Mouse (Mus musculus) kidney, adult 8-10 months (tissue): ENCODE data around the gene Fn1.

Experiments used
- DNase-seq, 2 experiments: peaks; one replicate each; pipeline ENCODE4 v3.0.0; 2022

Fn1 gene

DNA sequence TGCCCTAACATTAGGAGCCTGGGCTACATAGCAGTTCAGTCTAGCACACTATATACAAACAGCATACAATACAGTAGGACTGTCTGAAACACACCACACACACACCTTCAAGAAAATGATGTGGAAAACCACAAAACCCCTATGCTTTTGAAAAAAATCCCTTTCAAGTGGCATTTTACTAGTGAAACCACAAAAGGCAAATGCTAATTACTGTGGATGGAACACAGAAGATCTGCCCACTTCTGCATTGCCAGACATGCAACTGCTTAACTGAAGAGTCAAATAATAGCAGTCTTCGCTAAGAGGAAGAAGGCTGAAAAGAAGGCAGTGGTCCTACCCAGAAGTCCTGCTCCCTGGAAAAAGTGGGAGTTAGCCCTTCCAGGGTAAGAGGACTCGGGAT, 58.7 kb downstream of the Fn1 start:
- no peak for DNase-seq

GRCm38 (mm10) chr1:71593184-71593583, 59.8 kb downstream of the Fn1 start:
- DNase-seq = no peak

DNA sequence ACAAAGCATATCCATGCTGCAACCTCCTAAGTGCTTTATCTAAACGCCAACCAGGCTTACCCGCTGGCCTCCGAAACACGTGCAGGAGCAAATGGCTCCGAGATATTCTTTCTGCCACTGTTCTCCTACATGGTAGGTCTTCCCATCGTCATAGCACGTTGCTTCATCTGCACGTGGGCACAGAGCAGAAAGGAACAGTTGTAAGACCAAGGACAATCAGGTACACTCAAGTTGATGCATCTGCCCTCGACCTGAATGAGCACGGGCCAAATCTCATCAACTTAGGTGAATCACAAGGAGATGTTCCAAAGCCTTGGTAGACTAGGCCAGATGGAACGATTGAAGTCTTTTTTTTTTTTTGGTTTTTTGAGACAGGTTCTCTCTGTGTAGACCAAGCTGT, 63.0 kb downstream of the Fn1 start:
- DNase-seq = no peak

DNA sequence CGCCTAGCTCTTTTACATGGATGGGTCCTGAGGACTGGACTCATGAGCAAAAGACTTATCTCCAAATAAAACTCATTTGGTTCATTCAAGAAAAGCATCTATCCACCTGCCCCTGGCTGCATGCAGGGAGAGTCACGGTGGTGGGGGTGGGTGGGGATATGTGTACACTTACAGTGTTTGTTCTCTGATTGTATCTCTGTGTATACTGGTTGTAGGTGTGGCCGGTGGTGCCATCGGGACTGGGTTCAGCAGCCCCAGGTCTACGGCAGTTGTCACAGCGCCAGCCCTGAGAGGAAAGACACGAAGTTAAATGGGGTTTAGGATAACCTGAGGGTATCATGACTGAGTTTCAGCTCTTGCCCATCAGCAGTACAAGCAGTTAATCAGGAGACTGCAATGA, 66.3 kb downstream of the Fn1 start:
- no peak for DNase-seq

DNA sequence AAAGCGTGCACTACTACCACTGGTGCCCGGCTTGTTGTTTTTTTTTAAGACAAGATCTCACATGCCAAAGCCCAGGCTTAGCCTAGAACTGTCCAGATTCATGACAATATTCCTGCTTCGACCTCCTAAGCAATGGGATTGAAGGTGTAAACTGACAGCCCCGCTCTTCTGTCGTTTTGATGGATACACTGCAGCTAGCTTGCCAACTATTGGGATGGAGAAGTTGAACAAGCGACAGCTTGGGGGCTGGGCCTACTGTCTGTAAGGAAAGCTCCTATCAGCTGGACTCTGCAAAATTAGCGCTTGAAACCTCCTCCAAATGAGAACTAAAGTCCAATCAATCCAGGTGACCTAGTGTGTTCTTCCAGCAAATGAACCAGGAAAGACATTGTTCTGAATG, 69.1 kb downstream of the Fn1 start:
- DNase-seq = no peak

DNA sequence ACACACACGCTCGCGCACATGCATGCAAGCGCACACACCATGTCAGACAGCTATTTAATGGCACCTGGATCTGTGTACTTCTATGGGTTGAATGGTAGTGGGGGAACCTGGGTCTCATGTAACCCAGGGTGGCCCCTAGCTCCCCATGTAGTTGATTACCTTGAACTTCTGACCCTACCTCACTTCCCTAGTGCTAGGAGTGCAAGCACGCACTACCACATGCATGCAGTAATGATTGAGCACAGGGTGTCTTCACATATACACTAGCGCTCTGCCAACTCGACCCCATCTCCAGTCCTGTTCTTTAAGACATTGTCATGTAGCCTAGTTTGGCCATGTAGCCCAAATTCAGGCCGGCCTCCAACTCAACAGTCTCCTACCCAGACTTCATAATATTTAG, 69.7 kb downstream of the Fn1 start:
- DNase-seq = no peak

- no peak for DNase-seq
These were observed 72.6 kb downstream of the Fn1 start for GRCm38 (mm10) chr1:71580408-71580807.

DNA sequence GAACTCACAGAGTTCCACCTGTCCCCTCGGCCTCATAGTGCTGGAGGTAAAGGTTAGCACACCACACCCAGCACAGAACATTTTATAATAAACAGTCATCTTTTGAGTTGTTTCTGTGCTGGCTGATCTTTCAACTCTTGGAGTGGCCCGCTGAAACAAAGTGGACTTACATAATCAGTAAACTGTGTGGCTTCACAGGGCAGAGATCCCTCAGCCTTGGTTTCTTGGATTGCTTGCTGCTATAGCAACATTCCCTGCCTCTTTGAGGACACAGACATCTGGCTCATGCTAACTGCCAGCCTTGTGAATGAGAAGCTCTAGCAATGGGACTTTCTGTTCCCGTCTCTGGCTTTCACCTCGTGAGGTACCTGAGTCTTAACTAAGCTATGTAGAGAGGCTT, 73.5 kb downstream of the Fn1 start:
- DNase-seq = peak; percentile 46 to 69

GRCm38 (mm10) chr1:71576837-71577236, 76.2 kb downstream of the Fn1 start:
- DNase-seq = no peak

GRCm38 (mm10) chr1:71575987-71576386, 77.0 kb downstream of the Fn1 start:
- DNase-seq = no peak

GRCm38 (mm10) chr1:71570116-71570515, 82.9 kb downstream of the Fn1 start:
- no peak for DNase-seq

DNA sequence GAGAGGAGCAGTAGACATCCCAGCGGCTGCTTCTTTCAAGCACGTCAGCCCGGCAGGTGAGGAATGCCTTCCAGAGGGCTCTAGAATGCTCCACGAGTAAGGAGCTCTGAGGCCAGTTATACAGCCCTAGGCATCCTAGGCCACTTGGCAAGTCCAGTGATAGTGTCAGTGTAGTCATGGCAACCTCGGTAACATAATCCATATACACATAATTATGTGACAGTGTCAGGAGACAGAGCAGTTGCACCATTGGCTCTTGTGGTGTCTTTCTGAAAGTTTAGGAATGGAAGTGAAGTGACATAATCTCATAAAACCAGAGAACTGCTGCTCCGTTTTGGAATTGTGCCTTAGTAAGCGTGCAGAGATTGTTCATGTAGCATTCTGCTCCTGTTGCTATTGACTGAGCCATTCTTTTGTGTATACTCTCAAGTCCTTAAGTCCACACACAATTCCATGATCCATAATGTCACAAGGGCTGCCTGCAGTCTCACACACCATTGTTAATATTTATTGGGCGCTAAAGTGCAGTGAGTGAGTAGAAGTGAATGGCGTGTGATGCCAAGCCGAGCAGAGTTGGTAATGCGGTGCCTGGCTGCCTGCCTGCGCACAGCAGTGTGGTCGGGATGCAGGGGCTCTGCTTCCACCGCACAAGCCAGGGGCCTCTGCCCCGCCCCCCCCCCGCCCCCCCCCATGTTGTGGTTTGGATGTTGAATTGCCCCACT, 85.0 kb downstream of the Fn1 start:
- DNase-seq = no peak

DNA sequence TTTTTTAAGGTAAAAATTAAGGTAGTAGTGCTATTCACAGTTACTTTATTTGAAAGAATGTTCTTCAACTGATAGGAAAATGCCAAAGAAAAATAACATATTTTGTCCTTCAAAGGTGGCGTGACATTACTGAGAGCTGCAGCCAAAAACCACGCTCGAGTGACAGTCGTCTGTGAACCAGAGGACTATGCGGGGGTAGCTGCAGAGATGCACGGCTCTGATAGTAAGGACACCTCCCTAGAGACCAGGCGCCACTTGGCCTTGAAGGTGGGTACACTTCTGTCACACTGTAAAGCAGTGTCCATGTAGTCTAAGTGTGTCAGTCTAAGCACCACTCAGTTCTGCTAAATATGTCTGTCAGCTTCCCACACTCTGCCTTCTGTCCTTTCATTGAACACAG, 88.7 kb downstream of the Fn1 start:
- no peak for DNase-seq

DNA sequence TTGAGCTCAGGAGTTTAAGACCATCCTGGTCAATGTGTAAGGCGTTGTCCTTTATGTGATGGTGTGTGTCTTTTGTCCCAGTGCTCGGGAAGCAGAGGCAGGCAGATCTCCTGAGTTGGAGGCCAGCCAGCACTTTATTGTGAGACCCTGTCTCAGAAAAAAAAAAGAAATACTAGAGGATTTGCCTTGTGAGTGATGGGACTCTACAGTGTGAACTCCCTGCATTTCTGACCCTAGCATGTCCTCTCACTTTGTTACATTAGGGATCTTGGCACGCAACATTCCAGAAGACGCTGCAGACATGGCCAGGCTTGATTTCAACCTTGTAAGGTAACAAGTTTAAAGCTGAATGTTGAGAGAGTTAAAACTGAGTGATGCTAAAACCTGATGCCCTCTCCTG, 92.4 kb downstream of the Fn1 start:
- DNase-seq = no peak

DNA sequence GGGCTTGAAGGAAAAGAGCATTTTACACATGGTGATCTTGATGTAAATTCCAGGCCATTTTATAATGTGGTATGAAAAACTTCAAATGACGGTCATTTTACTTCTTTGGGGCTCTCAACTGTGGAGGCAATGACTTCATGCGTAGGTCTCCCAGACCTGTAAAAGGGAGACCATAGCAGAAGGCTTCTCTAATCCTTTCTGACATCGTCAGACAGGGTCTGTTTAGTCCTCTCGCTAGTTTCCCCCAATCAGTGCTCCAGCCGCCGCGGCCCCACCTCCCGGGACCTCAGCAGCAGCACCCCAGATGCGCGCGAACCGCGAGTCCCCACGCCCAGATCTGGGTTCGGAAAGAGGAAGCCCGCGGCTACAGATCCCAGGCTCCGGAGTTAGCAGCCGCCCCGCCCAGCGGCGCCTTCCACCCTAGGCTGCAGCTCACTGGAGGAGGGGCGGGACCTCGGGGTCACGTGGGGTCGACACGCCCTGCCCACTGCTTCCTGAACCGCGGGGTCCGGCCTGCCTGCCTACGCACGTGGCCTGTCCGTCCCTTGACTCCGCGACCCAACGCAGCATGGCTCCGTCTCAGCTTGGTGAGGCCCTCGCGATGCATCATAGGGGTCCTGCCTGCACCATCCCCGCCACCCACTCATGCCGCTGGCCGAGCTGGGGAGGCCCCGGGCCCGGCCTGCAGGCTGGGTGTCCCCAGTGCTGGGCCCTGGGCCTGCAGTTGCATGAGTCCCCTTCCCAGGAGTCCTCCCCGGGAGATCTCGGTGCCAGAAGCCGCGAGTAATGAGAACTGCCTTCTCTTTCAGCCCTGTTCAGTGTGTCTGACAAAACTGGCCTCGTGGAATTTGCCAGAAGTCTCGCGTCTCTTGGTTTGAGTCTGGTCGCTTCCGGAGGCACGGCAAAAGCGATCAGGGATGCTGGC, 96.0 kb downstream of the Fn1 start, which contains the start of gene Atic:
TSS of gene Atic (plus strand) at position 463 of the 925 bp plus-strand sequence.
- peak; percentile 89 to 91 for DNase-seq

DNA sequence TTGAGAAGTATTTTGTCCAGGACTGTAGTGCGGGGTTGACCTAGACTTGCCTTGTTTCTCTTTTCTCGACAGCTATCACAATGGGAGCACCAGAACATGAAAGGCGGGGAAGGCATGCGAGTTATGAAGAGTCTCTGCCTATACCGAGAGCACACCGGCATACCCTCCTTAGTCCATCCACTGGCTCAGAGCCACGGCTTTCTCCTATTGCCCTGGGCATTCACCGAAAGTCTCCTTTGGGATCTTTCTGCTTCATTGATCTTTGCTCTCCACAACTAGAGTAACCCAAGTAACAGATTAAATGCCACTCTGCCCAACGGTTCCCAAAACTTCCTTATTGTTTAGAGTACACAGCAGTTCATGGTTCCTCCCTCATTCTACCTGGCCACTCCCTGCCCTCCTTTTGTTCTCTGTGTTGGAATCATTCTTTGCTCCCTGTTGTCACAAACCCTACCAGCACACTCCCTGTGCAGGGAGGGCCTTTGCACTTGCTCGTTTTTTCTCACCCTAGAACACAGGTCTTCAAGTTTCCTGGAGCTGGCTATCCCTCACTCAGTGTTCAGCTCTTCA, 102.3 kb downstream of the Fn1 start:
- peak; percentile 11 to 32 for DNase-seq

- DNase-seq = no peak
These were observed 112.6 kb downstream of the Fn1 start for GRCm38 (mm10) chr1:71540437-71540836.

GRCm38 (mm10) chr1:71539641-71540040, 113.4 kb downstream of the Fn1 start:
- DNase-seq = no peak
